ENCODE assay signal across 22 mouse cellular contexts in genomic region chr2:73000194-73000593, GRCm38 (mm10). TPM values are rescaled to one million over a fixed set of nuclear protein-coding genes. Genes with fewer than 3 reads are reported as not detected.
A peak's percentile ranks its signal among the peaks of the same experiment; 100 is the strongest.
DNase-seq lines count a peak whose midpoint lies in the region; ATAC-seq and TF ChIP-seq lines count a peak whose summit lies in the region.
"Had no signal": no experiment of that assay in that cellular context is flagged by ENCODE, and none has a peak within 500 bp of the region (broad histone marks: within the 10 kb centered on the region; RNA-seq: fewer than 3 reads in every experiment).

No protein-coding gene starts in this region.

- H3K36me3 ChIP-seq in liver, embryonic 12.5 days: no peaks in the 10 kb centered on the region
- H3K36me3 ChIP-seq in liver, embryonic 11.5 days (ENCODE audit: control insufficient read depth, insufficient read depth, low read length): no peaks in the 10 kb centered on the region
- no peaks in the 10 kb centered on the region for H3K36me3 ChIP-seq in liver, embryonic 16.5 days (ENCODE audit: control insufficient read depth, insufficient read depth)
- H3K36me3 ChIP-seq: embryonic facial prominence, embryonic 10.5 days; heart, embryonic 15.5 days; hindbrain, embryonic 10.5 days had no signal

- no peak overlapping the region for H3K27ac ChIP-seq in liver, embryonic 12.5 days
- H3K27ac ChIP-seq in liver, embryonic 11.5 days (ENCODE audit: low read depth, low read length): no peak overlapping the region
- H3K27ac ChIP-seq in liver, embryonic 16.5 days (ENCODE audit: low read length): peak overlapping the region; percentile 41; the same call in 1 of the 2 replicates
- no peak overlapping the region for H3K27ac ChIP-seq in cerebellum, adult 2 months (ENCODE audit: insufficient read depth, low read length)
- H3K27ac ChIP-seq: embryonic facial prominence, embryonic 10.5 days; forebrain, embryonic 13.5 days; gastrocnemius, adult 2 months; heart, embryonic 15.5 days; hindbrain, embryonic 10.5 days; hindbrain, embryonic 14.5 days had no signal

- no peaks in the 10 kb centered on the region for H3K27me3 ChIP-seq in liver, embryonic 12.5 days (replicated peaks)
- H3K27me3 ChIP-seq in liver, embryonic 11.5 days (replicated peaks; ENCODE audit: control insufficient read depth, insufficient read depth, low read length): no peaks in the 10 kb centered on the region
- no peaks in the 10 kb centered on the region for H3K27me3 ChIP-seq in liver, embryonic 16.5 days (ENCODE audit: control insufficient read depth, insufficient read depth, low read depth, low read length)
- no peaks in the 10 kb centered on the region for H3K27me3 ChIP-seq in cerebellum, adult 2 months (ENCODE audit: control insufficient read depth, insufficient read depth, low read length)
- H3K27me3 ChIP-seq: forebrain, embryonic 13.5 days; heart, embryonic 15.5 days had no signal

- TF ChIP-seq POLR2A in cerebellum, adult 2 months (IDR thresholded peaks at IDR 0.05; ENCODE audit: borderline replicate concordance, insufficient read depth, low read length): no peak

- WGBS in liver, embryonic 12.5 days (ENCODE audit: insufficient replicate concordance): 36% methylated on average over 8 of the region's 8 CpGs
- 52% methylated on average over 8 of the region's 8 CpGs for WGBS in liver, embryonic 11.5 days
- WGBS in liver, embryonic 16.5 days (ENCODE audit: insufficient replicate concordance): 31% methylated on average over 8 of the region's 8 CpGs
- WGBS in cerebellum, adult 2 months: 88% methylated on average over 8 of the region's 8 CpGs

- H3K9me3 ChIP-seq in liver, embryonic 12.5 days (replicated peaks): no peaks in the 10 kb centered on the region
- no peaks in the 10 kb centered on the region for H3K9me3 ChIP-seq in liver, embryonic 11.5 days (ENCODE audit: control insufficient read depth, low read length)
- H3K9me3 ChIP-seq in liver, embryonic 16.5 days (replicated peaks; ENCODE audit: control insufficient read depth, low read length): no peaks in the 10 kb centered on the region
- H3K9me3 ChIP-seq: embryonic facial prominence, embryonic 10.5 days; forebrain, embryonic 13.5 days; heart, embryonic 15.5 days; hindbrain, embryonic 10.5 days had no signal

- peaks cover 74% of the 10 kb centered on the region for H3K4me1 ChIP-seq in liver, embryonic 12.5 days
- H3K4me1 ChIP-seq in liver, embryonic 11.5 days (replicated peaks; ENCODE audit: control insufficient read depth, insufficient read depth, low read length): peaks cover 32% of the 10 kb centered on the region
- peaks cover 57% of the 10 kb centered on the region for H3K4me1 ChIP-seq in liver, embryonic 16.5 days (ENCODE audit: control insufficient read depth, low read depth, low read length)
- H3K4me1 ChIP-seq in cerebellum, adult 2 months (ENCODE audit: control insufficient read depth, insufficient read depth, low read length): peaks cover 12% of the 10 kb centered on the region

- ATAC-seq in liver, embryonic 12.5 days: no peak
- no peak for ATAC-seq in liver, embryonic 11.5 days (replicated peaks; ENCODE audit: low FRiP score)
- ATAC-seq in liver, embryonic 16.5 days (ENCODE audit: low read depth): no peak
- ATAC-seq: forebrain, embryonic 13.5 days; forebrain, postnatal 0 days had no signal

- H3K4me2 ChIP-seq in liver, embryonic 12.5 days: 0 out of 2 replicates have a peak overlapping the region, but pooled peaks have one; percentile 11
- H3K4me2 ChIP-seq in liver, embryonic 11.5 days: no peak overlapping the region
- no peak overlapping the region for H3K4me2 ChIP-seq in liver, embryonic 16.5 days (ENCODE audit: low read depth, low read length)
- H3K4me2 ChIP-seq: forebrain, embryonic 13.5 days; heart, embryonic 11.5 days; heart, embryonic 15.5 days; hindbrain, embryonic 14.5 days had no signal

- no peak for TF ChIP-seq CTCF in cerebellum, adult 2 months (IDR thresholded peaks at IDR 0.05; ENCODE audit: borderline replicate concordance, insufficient read depth, low read depth, low read length)

- DNase-seq in liver, embryonic 11.5 days (ENCODE audit: low spot score): no peak
- DNase-seq in forelimb bud, embryonic 11.5 days (ENCODE audit: low read depth, low spot score): peak; percentile 10
- no peak for DNase-seq in retina, postnatal 1 day
- DNase-seq in cerebellum, adult 2 months: no peak
- DNase-seq: adrenal gland, postnatal 10 days; cerebellum, adult 11 months; cerebellum, adult 9-10 months; cerebellum, postnatal 25 days; forebrain, postnatal 0 days; gastrocnemius, adult 2 months; gastrocnemius, postnatal 25 days had no signal

- no peak overlapping the region for H3K4me3 ChIP-seq in liver, embryonic 12.5 days
- H3K4me3 ChIP-seq in liver, embryonic 11.5 days (ENCODE audit: low read depth, low read length): no peak overlapping the region
- H3K4me3 ChIP-seq in liver, embryonic 16.5 days (ENCODE audit: low read depth, low read length): no peak overlapping the region
- H3K4me3 ChIP-seq in cerebellum, adult 2 months (replicated peaks; ENCODE audit: insufficient read depth, low read depth, low read length): no peak overlapping the region
- H3K4me3 ChIP-seq: embryonic facial prominence, embryonic 10.5 days; forebrain, embryonic 13.5 days; gastrocnemius, adult 2 months; heart, embryonic 15.5 days; hindbrain, embryonic 10.5 days had no signal

- H3K9ac ChIP-seq in liver, embryonic 12.5 days: no peak overlapping the region
- no peak overlapping the region for H3K9ac ChIP-seq in liver, embryonic 11.5 days (ENCODE audit: low read depth, low read length)
- peak overlapping the region; percentile 18; the same call in 1 of the 2 replicates for H3K9ac ChIP-seq in liver, embryonic 16.5 days (ENCODE audit: low read depth, low read length)
- H3K9ac ChIP-seq: forebrain, embryonic 13.5 days; forebrain, postnatal 0 days; heart, embryonic 15.5 days; hindbrain, embryonic 14.5 days had no signal

RNA-seq across cellular contexts. Expression of gene Gm11084, which starts 13.7 kb away (rescaled TPM):
- polyA plus RNA-seq in liver, embryonic 12.5 days (2016; fragmentation: Nextera tagmentation; extraction: Ambion mirVana): not detected in 2 replicates
- polyA plus RNA-seq in liver, embryonic 11.5 days (2014; fragmentation: Nextera tagmentation; extraction: Ambion mirVana): not detected in 2 replicates
- polyA plus RNA-seq in liver, embryonic 16.5 days (2015; fragmentation: Nextera tagmentation; extraction: Ambion mirVana): not detected in 2 replicates
- not detected in 2 replicates for polyA plus RNA-seq in cerebellum, adult 2 months (2012; rRNA removed)
- polyA plus RNA-seq: brain, embryonic 14.5 days; cortical plate, adult 2 months; embryonic facial prominence, embryonic 10.5 days; embryonic facial prominence, embryonic 14.5 days; forebrain, embryonic 13.5 days; forebrain, postnatal 0 days; heart, embryonic 11.5 days; heart, embryonic 15.5 days; hindbrain, embryonic 10.5 days; hindbrain, embryonic 14.5 days had no signal

RNA-seq across cellular contexts. Expression of gene Sp3, which starts 19.9 kb away (rescaled TPM):
- polyA plus RNA-seq in liver, embryonic 12.5 days (2016; fragmentation: Nextera tagmentation; extraction: Ambion mirVana): 45.2 and 47.6 TPM in 2 replicates
- polyA plus RNA-seq in liver, embryonic 11.5 days (2014; fragmentation: Nextera tagmentation; extraction: Ambion mirVana): 49.6 and 50.6 TPM in 2 replicates
- 30.9 and 33.3 TPM in 2 replicates for polyA plus RNA-seq in liver, embryonic 16.5 days (2015; fragmentation: Nextera tagmentation; extraction: Ambion mirVana)
- 25.9 and 30.6 TPM in 2 replicates for polyA plus RNA-seq in cerebellum, adult 2 months (2012; rRNA removed)
